Mouse (Mus musculus) left cerebral cortex, postnatal 10 days (tissue): ENCODE data around the gene Cks1b. TPM values are rescaled to one million over a fixed set of nuclear protein-coding genes. Genes with fewer than 3 reads are reported as not detected.
"Not testable (repeated sequence)": the region's sequence is repeated elsewhere in the genome, so short reads cannot be mapped to it uniquely, and the experiment has no call there.

ENCODE experiments used
- DNase-seq, 2 experiments: peaks; one replicate each; pipeline ENCODE4 v3.0.0; 2021 to 2022; ENCODE audit warnings: low spot score in 2 of 2, mixed read lengths in 1 of 2; ENCODE audit errors: extremely low spot score in 1 of 2
- intact Hi-C: fragments of 180-260 bp; cut with DNase I; formaldehyde crosslinking; loops from one replicate; pipeline ENCODE4 v1.15.1; 2025
- total RNA-seq, 2 experiments: library from RNA; stranded (reverse); gene quantifications; 2 replicates each; pipeline ENCODE4 v1.2.3; 2021

Gene Cks1b
- total RNA-seq, 2 experiments from 2014 or later = 7.4 to 8.0 TPM

GRCm38 (mm10) chr3:89430171-89431159, 12.3 kb upstream of the Cks1b start, which contains the start of gene Pygo2:
TSS of gene Pygo2 (plus strand) at chr3:89430214.
- DNase-seq = peak; percentile 95 to 98
- intact Hi-C loops = no loop called here

- DNase-seq = peak in 1 of 2 experiments; percentile 9
- intact Hi-C loops = not testable (repeated sequence)
These were observed 10.8 kb upstream of the Cks1b start for GRCm38 (mm10) chr3:89429021-89429420.

DNA sequence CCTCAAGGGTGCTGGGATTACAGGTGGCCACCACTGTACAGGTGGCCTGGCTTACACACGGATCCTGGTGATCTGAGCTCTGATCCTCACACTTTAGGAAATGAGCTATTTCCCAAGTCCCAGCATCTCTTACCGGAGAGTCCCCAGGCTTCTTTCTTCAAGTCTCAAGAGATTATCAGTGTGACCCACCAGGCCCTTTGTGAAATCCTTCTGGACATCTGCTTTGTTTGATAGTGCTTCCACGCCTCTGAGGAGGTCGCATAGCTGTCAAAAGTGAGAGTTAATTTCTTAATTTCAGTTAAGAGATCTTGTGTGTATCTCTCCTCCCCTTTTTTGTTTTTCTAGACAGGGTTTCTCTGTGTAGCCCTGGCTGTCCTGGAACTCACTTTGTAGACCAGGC, 7.7 kb upstream of the Cks1b start:
- no peak for DNase-seq
- intact Hi-C loops = no loop called here

GRCm38 (mm10) chr3:89425141-89425525, 7.0 kb upstream of the Cks1b start:
- intact Hi-C loops = no loop called here
- DNase-seq = no peak

DNA sequence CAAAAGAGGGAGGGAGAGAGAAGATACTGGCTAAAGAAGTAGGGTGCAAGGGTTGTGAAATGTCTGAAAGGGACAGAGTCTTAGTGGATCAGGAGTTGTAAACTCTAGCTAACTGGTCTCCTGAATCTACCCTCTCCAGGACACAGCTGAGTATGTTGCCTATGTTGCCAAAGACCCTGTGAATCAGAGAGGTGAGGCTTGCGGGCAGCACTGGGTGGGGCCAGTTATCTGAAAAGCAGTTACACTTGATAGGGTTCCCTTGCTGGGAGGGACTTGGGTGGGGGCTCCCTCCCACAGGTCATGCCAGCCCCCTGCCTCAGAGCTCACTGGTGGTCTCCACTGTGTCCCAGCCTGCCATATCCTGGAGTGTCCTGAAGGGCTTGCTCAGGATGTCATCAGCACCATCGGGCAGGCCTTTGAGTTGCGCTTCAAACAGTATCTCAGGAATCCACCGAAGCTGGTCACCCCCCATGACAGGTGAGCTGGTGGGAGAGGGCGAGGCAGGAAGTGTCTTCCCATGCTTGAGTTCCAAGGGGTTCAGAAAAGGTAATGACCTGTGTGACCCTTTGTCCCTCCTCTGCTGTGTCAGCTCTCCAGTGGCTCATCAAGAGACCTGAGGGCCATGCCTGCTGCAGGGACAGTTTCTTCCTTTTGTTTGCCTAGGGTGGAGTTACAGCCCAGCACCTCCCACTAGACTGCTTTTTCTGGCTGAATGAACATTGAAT, 6.4 kb upstream of the Cks1b start:
- no peak for DNase-seq
- intact Hi-C loops = no loop called here

DNA sequence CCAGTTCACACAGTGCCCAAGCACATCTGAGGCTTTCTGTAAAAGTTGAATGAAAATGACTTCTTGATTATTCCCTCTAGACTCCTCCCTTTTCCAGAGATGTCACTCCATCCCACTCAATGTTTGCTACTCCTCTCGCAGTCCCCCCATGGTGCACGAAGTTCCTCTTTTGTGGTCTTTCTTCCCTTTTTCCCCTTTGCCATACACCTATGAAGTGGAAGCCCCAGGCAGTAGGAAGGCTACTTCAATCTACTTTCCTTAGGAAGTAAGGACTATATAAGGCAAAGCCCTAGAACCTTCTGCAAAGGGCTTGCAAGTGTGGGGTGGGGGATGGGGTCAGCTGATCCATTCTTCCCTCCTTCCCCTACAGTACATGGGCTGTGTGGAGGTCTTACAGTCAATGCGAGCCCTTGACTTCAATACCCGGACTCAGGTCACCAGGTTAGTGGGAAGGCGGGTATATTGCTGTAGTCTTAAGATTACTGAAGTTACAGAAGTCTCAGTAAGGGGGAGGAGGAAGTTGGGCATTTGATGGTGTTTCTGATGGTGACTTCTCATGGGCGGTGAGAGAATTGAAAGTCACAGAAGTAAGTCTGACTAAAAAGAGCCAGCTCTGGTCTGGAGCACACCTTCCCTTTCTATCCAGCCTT, 4.5 kb upstream of the Cks1b start:
- intact Hi-C loops = no loop called here
- no peak for DNase-seq

- peak in 1 of 2 experiments; percentile 66 for DNase-seq
- intact Hi-C loops = no loop called here
These were observed 3.8 kb upstream of the Cks1b start for GRCm38 (mm10) chr3:89421810-89422473.

GRCm38 (mm10) chr3:89421002-89421774, 3.0 kb upstream of the Cks1b start:
- intact Hi-C loops = no loop called here
- peak; percentile 66 to 90 for DNase-seq

DNA sequence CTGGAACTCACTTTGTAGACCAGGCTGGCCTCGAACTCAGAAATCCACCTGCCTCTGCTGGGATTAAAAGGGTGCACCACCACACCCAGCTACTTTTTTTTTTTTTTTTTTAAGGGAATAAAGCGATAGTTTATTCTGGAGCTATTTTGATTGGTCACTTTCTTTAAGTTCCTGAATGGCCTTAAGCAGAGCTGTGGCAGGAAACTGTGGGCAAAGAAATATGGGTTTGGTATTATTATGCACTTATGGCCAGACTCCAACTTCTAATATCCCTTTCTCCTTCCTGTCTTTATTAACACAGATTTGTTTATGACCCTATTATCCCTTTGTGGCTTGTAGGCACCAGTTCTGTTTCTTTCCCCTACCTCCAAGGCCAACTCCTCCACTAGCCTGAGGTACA, 2.2 kb upstream of the Cks1b start:
- DNase-seq = no peak

DNA sequence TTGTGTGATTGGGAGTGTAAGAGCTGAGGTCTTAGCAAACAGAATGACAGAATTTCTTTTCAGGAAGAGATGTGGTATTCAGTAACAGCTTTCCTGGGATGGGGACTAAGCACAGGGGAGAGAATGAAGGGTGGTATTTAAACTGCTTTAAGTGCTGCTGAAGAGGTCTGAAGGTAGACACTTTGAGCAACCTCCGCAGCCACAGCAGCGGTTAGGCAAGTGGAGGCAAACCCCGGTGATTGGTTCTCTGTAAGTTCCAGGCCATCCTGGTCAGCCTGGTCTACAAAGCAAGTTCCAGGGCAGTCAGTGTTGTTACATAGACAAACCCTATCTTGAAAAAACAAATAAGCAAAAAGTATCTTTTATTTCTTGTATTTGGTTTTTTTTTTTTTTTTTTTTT, 1.8 kb upstream of the Cks1b start:
- no peak for DNase-seq
- intact Hi-C loops = no loop called here

More for the DNA sequence above, 2.2 kb upstream of the Cks1b start:
- intact Hi-C loops = no loop called here

GRCm38 (mm10) chr3:89419571-89419970, 1.4 kb upstream of the Cks1b start:
- DNase-seq = peak in 1 of 2 experiments; percentile 81
- intact Hi-C loops = no loop called here

- intact Hi-C loops = no loop called here
- DNase-seq = peak in 1 of 2 experiments; percentile 89
These were observed 673 bp upstream of the Cks1b start for GRCm38 (mm10) chr3:89418861-89419250.

GRCm38 (mm10) chr3:89417840-89418169, 378 bp downstream of the Cks1b start:
- intact Hi-C loops = no loop called here
- peak in 1 of 2 experiments; percentile 49 for DNase-seq

- intact Hi-C loops = no loop called here
- DNase-seq = no peak
These were observed 1.1 kb downstream of the Cks1b start for GRCm38 (mm10) chr3:89417131-89417530.

DNA sequence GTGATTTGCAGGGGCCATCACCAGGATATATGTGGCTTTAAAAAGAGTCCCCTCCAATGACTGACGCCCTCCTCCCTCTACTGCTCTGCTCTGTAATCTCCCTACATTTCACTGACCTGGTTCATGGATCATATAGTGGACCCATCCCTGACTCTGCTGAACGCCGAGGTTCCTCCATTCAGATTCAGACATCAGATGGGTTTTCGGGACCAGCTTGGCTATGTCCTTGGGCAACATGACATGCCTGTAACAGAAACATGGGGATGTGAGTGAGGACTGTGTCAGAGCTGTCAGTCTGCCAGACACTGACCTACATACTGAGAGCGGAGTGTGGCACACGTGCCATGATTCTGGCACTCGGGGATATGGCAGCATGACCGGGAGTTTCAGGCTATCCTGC, 2.0 kb downstream of the Cks1b start:
- intact Hi-C loops = no loop called here
- DNase-seq = no peak

GRCm38 (mm10) chr3:89411490-89412393, 6.4 kb downstream of the Cks1b start, which contains the start of gene Flad1:
TSS of gene Flad1 (minus strand) at chr3:89411870.
- DNase-seq = peak; percentile 96 to 100
- intact Hi-C loops = no loop called here

GRCm38 (mm10) chr3:89410864-89411263, 7.3 kb downstream of the Cks1b start:
- intact Hi-C loops = no loop called here

More at GRCm38 (mm10) chr3:89410864-89411263, 7.3 kb downstream of the Cks1b start:
- DNase-seq = no peak
